ENCODE assay signal across 15 mouse cellular contexts in the genomic region with DNA sequence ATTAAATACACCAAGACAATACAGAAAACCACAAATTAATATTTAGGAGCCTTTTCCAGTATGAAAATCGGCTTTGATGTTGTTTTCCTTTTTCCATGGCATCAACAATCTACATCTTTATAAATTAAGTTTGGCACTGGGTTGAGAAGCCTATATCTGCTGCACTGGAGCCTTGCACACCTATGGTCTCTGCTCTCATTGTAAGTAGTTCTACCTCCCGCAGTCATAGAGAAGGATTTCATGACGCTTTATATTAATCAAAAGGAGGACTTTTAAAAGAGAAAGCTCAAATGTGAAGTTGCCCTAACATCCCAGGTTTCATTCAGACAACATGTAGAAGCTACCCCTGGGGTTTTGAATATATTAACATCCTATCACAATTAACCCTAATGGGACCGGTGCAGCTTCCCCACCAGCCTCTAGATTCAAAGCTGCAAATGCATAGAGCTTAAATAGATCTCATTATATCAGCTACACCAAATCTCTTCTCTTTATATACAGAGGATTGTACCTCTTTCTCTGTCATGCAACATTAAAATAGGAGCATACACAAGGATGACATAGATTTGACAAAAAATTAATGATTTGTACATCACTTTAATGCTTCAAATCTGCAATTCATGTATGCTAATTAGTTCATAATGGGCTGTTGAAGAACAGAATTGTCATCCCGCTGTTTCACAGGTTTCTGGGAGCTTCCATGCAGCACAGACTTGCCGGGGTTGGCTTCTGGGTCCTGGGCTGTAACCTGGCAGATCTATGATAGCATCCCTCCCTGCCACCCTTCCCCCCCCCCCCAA.
A peak's percentile ranks its signal among the peaks of the same experiment; 100 is the strongest.
DNase-seq lines count a peak whose midpoint lies in the region; ATAC-seq lines count a peak whose summit lies in the region.
"Had no signal": no experiment of that assay in that cellular context is flagged by ENCODE, and none has a peak within 500 bp of the region (broad histone marks: within the 10 kb centered on the region; RNA-seq: fewer than 3 reads in every experiment).

No protein-coding gene starts in this region.

- H3K4me1 ChIP-seq in forebrain, embryonic 11.5 days (replicated peaks; ENCODE audit: control insufficient read depth, insufficient read depth, low read length) = no peaks in the 10 kb centered on the region
- H3K4me1 ChIP-seq in forebrain, embryonic 10.5 days = peaks cover 7% of the 10 kb centered on the region; the same call in 1 of the 2 replicates
- peaks cover 10% of the 10 kb centered on the region for H3K4me1 ChIP-seq in forebrain, embryonic 16.5 days (replicated peaks; ENCODE audit: control insufficient read depth, insufficient read depth, low read length)
- H3K4me1 ChIP-seq in midbrain, embryonic 14.5 days (ENCODE audit: control insufficient read depth, insufficient read depth, low read length) = peaks cover 14% of the 10 kb centered on the region
- H3K4me1 ChIP-seq: embryonic facial prominence, embryonic 15.5 days; limb, embryonic 10.5 days; liver, embryonic 13.5 days had no signal

- no peak overlapping the region for H3K9ac ChIP-seq in forebrain, embryonic 11.5 days (ENCODE audit: low read length)
- H3K9ac ChIP-seq in forebrain, embryonic 16.5 days (replicated peaks; ENCODE audit: low read depth, low read length) = peak overlapping the region; percentile 2; the same call in 1 of the 2 replicates
- peak overlapping the region; percentile 57; the same call in 1 of the 2 replicates for H3K9ac ChIP-seq in midbrain, embryonic 14.5 days (replicated peaks; ENCODE audit: low read length)
- H3K9ac ChIP-seq: embryonic facial prominence, embryonic 15.5 days; liver, embryonic 13.5 days had no signal

- H3K4me3 ChIP-seq in forebrain, embryonic 11.5 days (ENCODE audit: low read depth, low read length) = no peak overlapping the region
- no peak overlapping the region for H3K4me3 ChIP-seq in forebrain, embryonic 10.5 days
- peak overlapping the region; percentile 19 for H3K4me3 ChIP-seq in forebrain, embryonic 16.5 days (replicated peaks; ENCODE audit: low read length)
- peak overlapping the region; percentile 21 for H3K4me3 ChIP-seq in midbrain, embryonic 14.5 days (replicated peaks; ENCODE audit: low read depth, low read length)
- H3K4me3 ChIP-seq: embryonic facial prominence, embryonic 15.5 days; limb, embryonic 10.5 days; liver, embryonic 13.5 days had no signal

- 49% methylated on average over 6 of the region's 6 CpGs for WGBS in forebrain, embryonic 11.5 days
- WGBS in forebrain, embryonic 10.5 days = 80% methylated on average over 6 of the region's 6 CpGs
- 23% methylated on average over 6 of the region's 6 CpGs for WGBS in forebrain, embryonic 16.5 days
- 36% methylated on average over 6 of the region's 6 CpGs for WGBS in midbrain, embryonic 14.5 days

- no peaks in the 10 kb centered on the region for H3K27me3 ChIP-seq in forebrain, embryonic 11.5 days (ENCODE audit: control insufficient read depth, insufficient read depth, low read length)
- H3K27me3 ChIP-seq in forebrain, embryonic 10.5 days (ENCODE audit: poor library complexity, severe bottlenecking) = no peaks in the 10 kb centered on the region
- H3K27me3 ChIP-seq in forebrain, embryonic 16.5 days (replicated peaks; ENCODE audit: control insufficient read depth, insufficient read depth, low read length) = no peaks in the 10 kb centered on the region
- no peaks in the 10 kb centered on the region for H3K27me3 ChIP-seq in midbrain, embryonic 14.5 days (ENCODE audit: control insufficient read depth, insufficient read depth, low read length)
- H3K27me3 ChIP-seq: embryonic facial prominence, embryonic 15.5 days; liver, embryonic 13.5 days had no signal

- no peaks in the 10 kb centered on the region for H3K36me3 ChIP-seq in forebrain, embryonic 11.5 days (ENCODE audit: control insufficient read depth, insufficient read depth, low read length)
- no peaks in the 10 kb centered on the region for H3K36me3 ChIP-seq in forebrain, embryonic 10.5 days (replicated peaks)
- no peaks in the 10 kb centered on the region for H3K36me3 ChIP-seq in forebrain, embryonic 16.5 days (ENCODE audit: control insufficient read depth, insufficient read depth)
- no peaks in the 10 kb centered on the region for H3K36me3 ChIP-seq in midbrain, embryonic 14.5 days (ENCODE audit: control insufficient read depth, insufficient read depth, low read length)
- H3K36me3 ChIP-seq: embryonic facial prominence, embryonic 15.5 days; limb, embryonic 10.5 days; liver, embryonic 13.5 days had no signal

- H3K9me3 ChIP-seq in forebrain, embryonic 11.5 days (ENCODE audit: control insufficient read depth, low read length) = no peaks in the 10 kb centered on the region
- no peaks in the 10 kb centered on the region for H3K9me3 ChIP-seq in forebrain, embryonic 10.5 days
- H3K9me3 ChIP-seq in forebrain, embryonic 16.5 days (ENCODE audit: control insufficient read depth, low read length) = no peaks in the 10 kb centered on the region
- H3K9me3 ChIP-seq in midbrain, embryonic 14.5 days (ENCODE audit: control insufficient read depth, low read length) = no peaks in the 10 kb centered on the region
- H3K9me3 ChIP-seq: embryonic facial prominence, embryonic 15.5 days; limb, embryonic 10.5 days; liver, embryonic 13.5 days had no signal

- no peak overlapping the region for H3K4me2 ChIP-seq in forebrain, embryonic 11.5 days (ENCODE audit: low read depth, low read length, severe bottlenecking)
- H3K4me2 ChIP-seq in forebrain, embryonic 16.5 days (ENCODE audit: low read length) = peak overlapping the region; percentile 48
- peak overlapping the region; percentile 50 for H3K4me2 ChIP-seq in midbrain, embryonic 14.5 days (ENCODE audit: low read length)
- H3K4me2 ChIP-seq: embryonic facial prominence, embryonic 15.5 days; liver, embryonic 13.5 days had no signal

- 0 out of 2 replicates have a peak, but pooled peaks have one; percentile 46 for ATAC-seq in forebrain, embryonic 11.5 days (replicated peaks; ENCODE audit: low FRiP score)
- peak; percentile 87 for ATAC-seq in forebrain, embryonic 16.5 days
- peak; percentile 72 for ATAC-seq in midbrain, embryonic 14.5 days (ENCODE audit: low FRiP score, low TSS enrichment)
- ATAC-seq: lung, postnatal 0 days had no signal

- no peak for DNase-seq in forebrain, embryonic 11.5 days (ENCODE audit: low spot score)
- DNase-seq in forebrain, embryonic 10.5 days (ENCODE audit: extremely low spot score, low spot score) = no peak
- peak; percentile 25 for DNase-seq in brain, adult 2 months (ENCODE audit: low read depth, low spot score)
- DNase-seq in midbrain, embryonic 14.5 days = peak; percentile 67
- DNase-seq in embryo, embryonic 11 days = no peak
- no peak for DNase-seq in urinary bladder, postnatal 36 days (ENCODE audit: low spot score in 2 of 2)
- no peak for DNase-seq in kidney, adult 8-10 months
- DNase-seq: kidney, postnatal 14 days; liver, embryonic 13.5 days; spleen, adult 18-20 months had no signal

- 0 out of 2 replicates have a peak overlapping the region, but pooled peaks have one; percentile 41 for H3K27ac ChIP-seq in forebrain, embryonic 11.5 days (ENCODE audit: low read depth, low read length)
- no peak overlapping the region for H3K27ac ChIP-seq in forebrain, embryonic 10.5 days
- H3K27ac ChIP-seq in forebrain, embryonic 16.5 days (ENCODE audit: low read length) = peak overlapping the region; percentile 82
- peak overlapping the region; percentile 92 for H3K27ac ChIP-seq in midbrain, embryonic 14.5 days (replicated peaks; ENCODE audit: low read depth, low read length)
- H3K27ac ChIP-seq: embryonic facial prominence, embryonic 15.5 days; limb, embryonic 10.5 days; liver, embryonic 13.5 days; stomach, postnatal 0 days had no signal

Comparison
In these comparisons a context has a peak if more than half of its experiments do, and no peak if none do; other contexts are left out.
1. H3K4me3 ChIP-seq: peak in forebrain, embryonic 16.5 days (single experiment) and midbrain, embryonic 14.5 days (single experiment); none in forebrain, embryonic 11.5 days (single experiment) and forebrain, embryonic 10.5 days (single experiment).
2. DNase-seq: peak in brain, adult 2 months (single experiment) and midbrain, embryonic 14.5 days (single experiment); none in forebrain, embryonic 11.5 days (single experiment), forebrain, embryonic 10.5 days (single experiment), embryo, embryonic 11 days (single experiment), urinary bladder, postnatal 36 days (0 of 2) and kidney, adult 8-10 months (0 of 2).
3. Peak in every context shown above with its lines, with median percentiles within 50 percentile points of each other: ATAC-seq.